Mouse (Mus musculus) thymus, adult 2 months (tissue): Measurements from ENCODE around the gene Nub1.

Experiments used
- CTCF ChIP-seq: fragments of 200-500 bp; IDR thresholded peaks from 2 replicates; pipeline ENCODE4 v1.5.1; 2012; ENCODE audit warnings: mild to moderate bottlenecking, control low read depth, low read length, moderate library complexity, borderline replicate concordance; ENCODE audit not compliant: control insufficient read depth, poor library complexity, insufficient read depth; ENCODE audit errors: extremely low read depth
- POLR2A ChIP-seq: fragments of 200-500 bp; IDR thresholded peaks from 2 replicates; pipeline ENCODE4 v1.6.1; 2012; ENCODE audit warnings: mild to moderate bottlenecking, low read length, control low read depth, moderate library complexity; ENCODE audit not compliant: control insufficient read depth, poor library complexity, insufficient read depth; ENCODE audit errors: extremely low read depth

DNA sequence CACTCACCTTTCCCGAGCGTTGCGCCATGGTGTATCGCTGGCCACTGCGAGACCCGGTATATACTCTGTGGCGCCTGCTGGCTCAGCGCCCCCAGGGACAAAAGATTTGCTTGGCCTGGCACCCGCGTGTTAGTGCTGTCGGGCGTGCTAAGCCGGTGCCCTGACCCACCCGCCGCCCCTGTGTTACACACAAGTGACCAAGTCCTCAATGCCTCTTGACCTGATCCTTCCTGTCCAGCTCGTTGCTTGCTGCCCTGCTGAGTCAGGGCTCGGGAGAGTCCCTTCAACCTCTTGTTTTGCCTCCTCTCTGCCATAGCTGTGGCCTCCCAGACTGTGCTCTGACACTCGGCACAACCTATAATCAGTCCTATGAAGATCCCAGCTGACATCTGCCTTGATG is 72.5 kb downstream of the Nub1 start, which contains the start of gene Crygn:
- no peak for TF ChIP-seq CTCF
- TF ChIP-seq POLR2A = no peak
